In the genomic region with DNA sequence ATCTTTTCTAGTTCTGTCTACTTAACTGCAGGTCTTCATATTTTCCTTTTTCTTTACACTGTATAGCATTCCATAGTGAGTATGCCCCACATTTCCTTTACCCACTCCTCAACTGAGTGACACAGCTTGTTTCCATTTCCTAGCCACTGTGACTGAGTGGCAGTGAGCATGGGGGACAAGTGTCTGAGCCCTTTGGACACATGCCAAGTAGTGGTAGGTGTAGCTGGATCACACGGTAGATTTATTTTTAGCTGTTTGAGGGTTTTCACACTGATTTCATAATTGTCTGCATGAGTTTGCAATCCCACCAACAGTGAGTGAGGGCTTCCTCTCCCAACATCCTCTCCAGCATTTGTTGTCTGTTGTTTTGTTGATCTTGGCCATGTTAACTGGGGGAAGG, we compare ENCODE assay signal across 13 mouse cellular contexts. TPM values are rescaled to one million over a fixed set of nuclear protein-coding genes. Genes with fewer than 3 reads are reported as not detected.
A peak's percentile ranks its signal among the peaks of the same experiment; 100 is the strongest.
DNase-seq lines count a peak whose midpoint lies in the region; ATAC-seq and TF ChIP-seq lines count a peak whose summit lies in the region.
"Had no signal": no experiment of that assay in that cellular context is flagged by ENCODE, and none has a peak within 500 bp of the region (broad histone marks: within the 10 kb centered on the region; RNA-seq: fewer than 3 reads in every experiment).

No protein-coding gene starts in this region.

- H3K4me1 ChIP-seq in hindbrain, postnatal 0 days (ENCODE audit: insufficient read depth, low read length), result peaks cover 2% of the 10 kb centered on the region; the same call in 1 of the 2 replicates
- H3K4me1 ChIP-seq in hindbrain, embryonic 13.5 days (replicated peaks), result peaks cover 11% of the 10 kb centered on the region
- peaks cover 3% of the 10 kb centered on the region; the same call in 1 of the 2 replicates for H3K4me1 ChIP-seq in lung, postnatal 0 days (ENCODE audit: insufficient read depth, low read depth, low read length)
- H3K4me1 ChIP-seq: stomach, embryonic 15.5 days had no signal

- no peak for TF ChIP-seq CTCF in hindbrain, postnatal 0 days (IDR thresholded peaks at IDR 0.05; ENCODE audit: low read depth)
- no peak for TF ChIP-seq CTCF in lung, postnatal 0 days (IDR thresholded peaks at IDR 0.05)
- TF ChIP-seq CTCF in gastrocnemius, adult 2 months (IDR thresholded peaks at IDR 0.05), result no peak

- H3K4me2 ChIP-seq in hindbrain, postnatal 0 days (ENCODE audit: low read depth, low read length), result no peak overlapping the region
- no peak overlapping the region for H3K4me2 ChIP-seq in hindbrain, embryonic 13.5 days
- H3K4me2 ChIP-seq in lung, postnatal 0 days (replicated peaks; ENCODE audit: low read depth, low read length), result no peak overlapping the region
- H3K4me2 ChIP-seq: stomach, embryonic 15.5 days had no signal

- TF ChIP-seq EP300 in lung, postnatal 0 days (IDR thresholded peaks at IDR 0.05), result peak; percentile 57; the same call in 1 of the 2 replicates

- intact Hi-C loops in gastrocnemius, adult 2 months (cut with DNase I), result no loop called here

- no peak overlapping the region for H3K4me3 ChIP-seq in hindbrain, postnatal 0 days (ENCODE audit: low read length)
- H3K4me3 ChIP-seq in hindbrain, embryonic 13.5 days, result no peak overlapping the region
- no peak overlapping the region for H3K4me3 ChIP-seq in lung, postnatal 0 days (ENCODE audit: low read depth, low read length)
- H3K4me3 ChIP-seq in gastrocnemius, adult 2 months, result no peak overlapping the region
- H3K4me3 ChIP-seq: forebrain, embryonic 10.5 days; stomach, embryonic 15.5 days had no signal

- 31% methylated on average over 1 of the region's 1 CpGs for WGBS in hindbrain, postnatal 0 days
- 51% methylated on average over 1 of the region's 1 CpGs for WGBS in hindbrain, embryonic 13.5 days
- 3% methylated on average over 1 of the region's 1 CpGs for WGBS in lung, postnatal 0 days

- no peak overlapping the region for H3K9ac ChIP-seq in hindbrain, postnatal 0 days (replicated peaks; ENCODE audit: low read length)
- H3K9ac ChIP-seq in hindbrain, embryonic 13.5 days, result no peak overlapping the region
- no peak overlapping the region for H3K9ac ChIP-seq in lung, postnatal 0 days (replicated peaks; ENCODE audit: low read depth)
- H3K9ac ChIP-seq: stomach, embryonic 15.5 days had no signal

- H3K27ac ChIP-seq in hindbrain, postnatal 0 days, result no peak overlapping the region
- H3K27ac ChIP-seq in hindbrain, embryonic 13.5 days, result no peak overlapping the region
- no peak overlapping the region for H3K27ac ChIP-seq in lung, postnatal 0 days (ENCODE audit: low read length)
- H3K27ac ChIP-seq in gastrocnemius, adult 2 months, result no peak overlapping the region
- H3K27ac ChIP-seq: forebrain, embryonic 10.5 days; stomach, embryonic 15.5 days had no signal

- H3K9me3 ChIP-seq in hindbrain, postnatal 0 days (ENCODE audit: low read length), result no peaks in the 10 kb centered on the region
- no peaks in the 10 kb centered on the region for H3K9me3 ChIP-seq in hindbrain, embryonic 13.5 days
- H3K9me3 ChIP-seq in lung, postnatal 0 days (ENCODE audit: low read length), result no peaks in the 10 kb centered on the region
- H3K9me3 ChIP-seq: forebrain, embryonic 10.5 days; stomach, embryonic 15.5 days had no signal

- peak; percentile 8 for DNase-seq in hindbrain, postnatal 0 days (ENCODE audit: low spot score)
- DNase-seq in NIH3T3 (ENCODE audit: low read depth), result peak; percentile 9
- DNase-seq in lung, postnatal 0 days (ENCODE audit: low spot score), result peak; percentile 69
- no peak for DNase-seq in MN1 (ENCODE audit: low spot score)
- no peak for DNase-seq in urinary bladder, postnatal 10 days (ENCODE audit: low spot score)
- DNase-seq in gastrocnemius, adult 2 months, result no peak
- DNase-seq: gastrocnemius, postnatal 14 days; right cerebral cortex, adult 18-20 months had no signal

- ATAC-seq in hindbrain, postnatal 0 days, result no peak
- no peak for ATAC-seq in hindbrain, embryonic 13.5 days (ENCODE audit: low FRiP score)
- ATAC-seq in granulocyte monocyte progenitor cell, adult 5-6 weeks (replicated peaks; ENCODE audit: poor library complexity, severe bottlenecking), result peak; percentile 82
- ATAC-seq in lung, postnatal 0 days, result peak; percentile 75
- ATAC-seq: inflammation-experienced regulatory T-cells, adult 6 months had no signal

- no peaks in the 10 kb centered on the region for H3K36me3 ChIP-seq in hindbrain, postnatal 0 days (ENCODE audit: insufficient read depth, low read length)
- H3K36me3 ChIP-seq in hindbrain, embryonic 13.5 days, result peaks cover 15% of the 10 kb centered on the region; the same call in 1 of the 2 replicates
- no peaks in the 10 kb centered on the region for H3K36me3 ChIP-seq in lung, postnatal 0 days (ENCODE audit: insufficient read depth, low read length)

- H3K27me3 ChIP-seq in hindbrain, postnatal 0 days (ENCODE audit: insufficient read depth, low read length), result no peaks in the 10 kb centered on the region
- no peaks in the 10 kb centered on the region for H3K27me3 ChIP-seq in hindbrain, embryonic 13.5 days
- H3K27me3 ChIP-seq in lung, postnatal 0 days (replicated peaks; ENCODE audit: insufficient read depth, low read length), result no peaks in the 10 kb centered on the region
- H3K27me3 ChIP-seq: stomach, embryonic 15.5 days had no signal

RNA-seq across cellular contexts. Expression of gene Arid2, which starts 28.3 kb away (rescaled TPM):
- 35.0 and 38.4 TPM in 2 replicates for total RNA-seq in hindbrain, postnatal 0 days (2014; rRNA removed)
- polyA plus RNA-seq in hindbrain, postnatal 0 days (2015; fragmentation: Nextera tagmentation; extraction: Ambion mirVana), result 11.2 and 11.5 TPM in 2 replicates
- polyA plus RNA-seq in hindbrain, embryonic 13.5 days (2015; fragmentation: Nextera tagmentation; extraction: Ambion mirVana), result 25.5 and 26.8 TPM in 2 replicates
- 41.7 and 64.9 TPM in 2 replicates for total RNA-seq in granulocyte monocyte progenitor cell, adult 5-6 weeks (2014; fragmentation: Nextera tagmentation)
- total RNA-seq in granulocyte monocyte progenitor cell, adult 5-6 weeks (2017), result 33.8 and 38.6 TPM in 2 replicates
- 15.3 and 15.7 TPM in 2 replicates for polyA plus RNA-seq in lung, postnatal 0 days (2015; fragmentation: Nextera tagmentation; extraction: Ambion mirVana)
- total RNA-seq in gastrocnemius, adult 2 months (2021), result 10 to 100 TPM; 13.1 to 13.2 TPM

Comparison
In these comparisons a context has a peak if more than half of its experiments do, and no peak if none do; other contexts are left out.
1. ATAC-seq: peak in granulocyte monocyte progenitor cell, adult 5-6 weeks (single experiment) and lung, postnatal 0 days (single experiment); none in hindbrain, postnatal 0 days (single experiment) and hindbrain, embryonic 13.5 days (single experiment).
2. DNase-seq: peak in hindbrain, postnatal 0 days (single experiment), NIH3T3 (single experiment) and lung, postnatal 0 days (single experiment); none in MN1 (single experiment), urinary bladder, postnatal 10 days (single experiment) and gastrocnemius, adult 2 months (single experiment).